Mouse (Mus musculus): ENCODE measurements at regions not wholly inside any gene's neighbourhood (a gene's known extent, or its start where the extent isn't known, plus 50 kb on each side); places are given as distances from the start of the nearest gene placed in this dataset.

GRCm38 (mm10) chr6:100143586-100144301 lies 143.5 kb downstream of the Rybp start:
- no peak for DNase-seq (ENCODE audit: low read depth, low spot score)

- DNase-seq (ENCODE audit: low read depth, low spot score) = no peak
Observed at GRCm38 (mm10) chr6:100141225-100141624, 146.1 kb downstream of the Rybp start.

- no peak for DNase-seq (ENCODE audit: low read depth, low spot score)
Observed at GRCm38 (mm10) chr6:100140581-100141114, 146.6 kb downstream of the Rybp start.

GRCm38 (mm10) chr6:100139809-100140208 lies 147.5 kb downstream of the Rybp start:
- peak; percentile 22 for DNase-seq (ENCODE audit: low read depth, low spot score)

- no peak for DNase-seq (ENCODE audit: low read depth, low spot score)
Observed at GRCm38 (mm10) chr6:100138659-100139058, 148.6 kb downstream of the Rybp start.

- DNase-seq (ENCODE audit: low read depth, low spot score) = no peak
Observed at GRCm38 (mm10) chr6:100135177-100135576, 152.1 kb downstream of the Rybp start.

GRCm38 (mm10) chr6:100133970-100134369 lies 153.3 kb downstream of the Rybp start:
- DNase-seq (ENCODE audit: low read depth, low spot score) = no peak

- no peak for DNase-seq (ENCODE audit: low read depth, low spot score)
Observed at GRCm38 (mm10) chr6:100132916-100133600, 154.2 kb downstream of the Rybp start.

GRCm38 (mm10) chr6:100127221-100128143 lies 159.8 kb downstream of the Rybp start:
- DNase-seq (ENCODE audit: low read depth, low spot score) = no peak

- no peak for DNase-seq (ENCODE audit: low read depth, low spot score)
Observed at GRCm38 (mm10) chr6:100126736-100127135, 160.5 kb downstream of the Rybp start.

GRCm38 (mm10) chr6:100126326-100126725 lies 161.0 kb downstream of the Rybp start:
- no peak for DNase-seq (ENCODE audit: low read depth, low spot score)

- DNase-seq (ENCODE audit: low read depth, low spot score) = no peak
Observed at GRCm38 (mm10) chr6:100121240-100121639, 166.0 kb downstream of the Rybp start.

- DNase-seq (ENCODE audit: low read depth, low spot score) = no peak
Observed at GRCm38 (mm10) chr6:100120017-100120944, 167.0 kb downstream of the Rybp start.

- no peak for DNase-seq (ENCODE audit: low read depth, low spot score)
Observed at GRCm38 (mm10) chr6:100117084-100117483, 170.2 kb downstream of the Rybp start.

GRCm38 (mm10) chr6:100113393-100114137 lies 173.7 kb downstream of the Rybp start:
- no peak for DNase-seq (ENCODE audit: low read depth, low spot score)

- DNase-seq (ENCODE audit: low read depth, low spot score) = no peak
Observed at GRCm38 (mm10) chr6:100110981-100111660, 176.2 kb downstream of the Rybp start.

- peak; percentile 37 for DNase-seq (ENCODE audit: low read depth, low spot score)
Observed at GRCm38 (mm10) chr6:100109979-100110378, 177.3 kb downstream of the Rybp start.

- no peak for DNase-seq (ENCODE audit: low read depth, low spot score)
Observed at GRCm38 (mm10) chr6:100109351-100109750, 177.9 kb downstream of the Rybp start.

- DNase-seq (ENCODE audit: low read depth, low spot score) = no peak
Observed at GRCm38 (mm10) chr6:100107508-100107907, 179.8 kb downstream of the Rybp start.
